Mouse (Mus musculus) layer of hippocampus, adult 8-10 months (tissue): ENCODE data around the gene Lyl1. TPM values are rescaled to one million over a fixed set of nuclear protein-coding genes. Genes with fewer than 3 reads are reported as not detected.

Source experiments
- DNase-seq, 2 experiments: peaks; one replicate each; pipeline ENCODE4 v3.0.0; 2022; ENCODE audit warnings: low spot score in 2 of 2
- total RNA-seq, 4 experiments: library from RNA; stranded (reverse); gene quantifications; 2 replicates each; pipeline ENCODE4 v1.2.4; 2022

Gene Lyl1
- total RNA-seq, 4 experiments from 2014 or later = 2.6 to 7.2 (median 4.8) TPM

- peak; percentile 55 to 68 for DNase-seq
These were observed 21.8 kb downstream of the Lyl1 start, which contains the start of gene G430095P16Rik for GRCm38 (mm10) chr8:84722850-84723570. Gene G430095P16Rik, plus strand, starts transcription at chr8:84723007.

DNA sequence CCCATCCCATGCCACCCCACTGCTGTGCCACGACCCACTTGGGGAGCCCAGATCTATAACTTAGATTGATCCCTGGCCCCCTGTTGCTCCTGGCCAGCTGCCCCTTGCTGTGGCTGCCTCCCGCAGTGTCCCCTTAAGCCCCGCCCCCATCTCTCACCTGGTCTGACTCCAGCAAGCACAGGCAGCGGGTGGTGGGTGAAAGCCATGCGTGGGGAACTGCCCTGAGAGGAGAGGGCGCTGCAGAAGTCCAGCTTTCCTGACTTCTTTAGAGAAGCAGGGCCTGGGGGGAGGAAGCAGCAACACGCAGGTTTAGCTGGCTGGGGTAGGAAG lies 22.3 kb downstream of the Lyl1 start:
- DNase-seq = no peak

DNA sequence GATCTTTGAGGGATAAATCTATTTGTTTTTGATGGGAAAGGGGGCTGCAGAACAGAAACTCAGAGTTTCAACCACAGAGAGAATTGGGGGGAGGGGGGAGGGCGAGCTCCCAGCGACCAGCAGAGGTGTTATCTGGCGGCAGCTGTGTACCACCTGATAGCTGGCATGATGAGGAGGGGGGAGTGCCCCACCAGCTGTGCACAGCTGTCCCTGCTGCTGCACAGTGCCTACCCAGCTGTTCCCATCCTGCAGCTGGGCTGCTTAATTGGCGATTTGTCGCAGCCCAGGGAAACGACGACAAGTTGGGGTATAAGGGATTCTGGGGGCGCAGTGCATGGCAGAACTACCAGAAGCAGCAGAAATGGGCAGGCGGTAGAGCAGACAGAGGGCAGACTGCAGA lies 23.4 kb downstream of the Lyl1 start:
- no peak for DNase-seq

GRCm38 (mm10) chr8:84725246-84725940 lies 24.1 kb downstream of the Lyl1 start:
- no peak for DNase-seq

- no peak for DNase-seq
These were observed 24.6 kb downstream of the Lyl1 start for GRCm38 (mm10) chr8:84725941-84726259.

- DNase-seq = peak in 1 of 2 experiments; percentile 59
These were observed 27.2 kb downstream of the Lyl1 start for GRCm38 (mm10) chr8:84728474-84728873.

- peak; percentile 59 to 63 for DNase-seq
These were observed 28.7 kb downstream of the Lyl1 start for GRCm38 (mm10) chr8:84729921-84730362.

DNA sequence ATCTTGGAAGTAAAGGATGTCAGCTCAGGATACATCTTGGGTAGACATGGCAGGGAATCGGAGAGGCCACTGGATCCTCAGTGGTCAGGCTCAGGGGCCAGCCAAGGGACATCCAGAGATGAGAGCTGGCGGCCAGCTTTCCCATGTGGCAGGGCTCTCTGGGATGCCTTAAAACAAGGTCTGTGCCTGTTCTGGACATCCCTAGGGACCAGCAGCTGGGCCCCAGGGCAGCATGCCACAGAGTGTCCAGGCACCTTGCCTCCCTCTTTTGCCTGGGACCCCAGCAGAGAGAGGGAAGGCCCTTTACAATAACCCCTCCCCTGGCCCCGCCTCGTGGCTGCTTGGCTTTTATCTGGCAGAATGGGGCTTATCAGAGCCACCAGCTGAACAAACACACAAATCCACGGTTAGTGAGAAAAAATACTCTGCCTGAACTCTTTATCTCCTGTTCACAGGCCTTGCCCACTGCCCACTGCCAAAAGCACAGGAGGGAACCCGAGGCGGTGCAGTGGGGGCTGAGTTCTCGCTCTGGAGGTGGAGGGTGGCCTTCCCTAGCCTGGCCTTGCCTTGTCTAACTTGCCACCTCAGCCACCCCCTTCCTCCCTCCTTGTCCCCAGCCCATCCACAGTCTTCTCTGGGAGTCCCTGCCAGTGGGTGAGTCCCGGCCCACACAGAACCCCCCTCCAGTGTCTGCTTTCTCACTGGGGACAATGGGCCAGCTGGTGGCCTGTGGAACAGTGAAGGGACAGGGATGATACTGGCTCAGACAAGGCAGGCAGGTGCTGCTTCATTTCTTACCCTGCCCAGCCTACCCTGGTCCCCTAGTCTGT lies 29.5 kb downstream of the Lyl1 start:
- DNase-seq = no peak

DNA sequence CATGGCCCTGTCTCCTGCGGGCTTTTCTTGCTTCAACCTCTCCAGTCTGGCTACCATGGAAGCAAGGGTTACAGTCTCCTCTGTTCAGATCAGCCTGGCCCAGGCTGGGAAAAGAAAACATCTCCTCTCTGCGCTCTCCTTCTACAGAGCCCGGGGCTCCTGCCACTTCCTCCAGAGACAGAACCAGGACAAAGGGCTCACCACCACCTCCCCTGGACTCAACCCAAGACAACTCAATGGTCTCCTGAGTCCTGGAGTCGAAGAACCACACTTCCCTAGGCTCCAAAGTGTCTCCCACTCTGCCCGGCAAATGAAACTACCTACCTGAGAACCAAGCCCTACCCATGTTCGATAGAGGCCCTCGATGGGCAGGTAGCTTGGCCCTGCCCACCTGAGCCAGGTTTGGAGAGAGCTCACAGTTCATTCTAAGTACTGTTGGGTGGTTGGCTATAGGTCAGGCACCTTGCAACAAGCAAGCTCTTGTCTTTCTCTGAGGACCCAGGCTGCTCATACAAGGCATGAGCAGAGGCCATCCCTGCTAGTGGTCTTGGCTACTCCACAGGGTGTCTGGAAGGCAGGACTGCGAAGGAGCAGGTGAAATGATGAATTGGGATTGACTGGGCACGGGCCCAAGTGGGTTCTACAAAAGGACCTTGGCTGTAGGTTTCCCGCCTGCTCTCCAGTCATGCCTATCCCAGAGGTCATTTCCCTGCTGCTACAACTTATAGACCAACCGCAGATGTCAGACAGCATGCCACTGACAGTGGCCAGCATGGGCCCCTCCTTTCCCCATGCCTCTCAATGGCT lies 30.3 kb downstream of the Lyl1 start:
- no peak for DNase-seq

DNA sequence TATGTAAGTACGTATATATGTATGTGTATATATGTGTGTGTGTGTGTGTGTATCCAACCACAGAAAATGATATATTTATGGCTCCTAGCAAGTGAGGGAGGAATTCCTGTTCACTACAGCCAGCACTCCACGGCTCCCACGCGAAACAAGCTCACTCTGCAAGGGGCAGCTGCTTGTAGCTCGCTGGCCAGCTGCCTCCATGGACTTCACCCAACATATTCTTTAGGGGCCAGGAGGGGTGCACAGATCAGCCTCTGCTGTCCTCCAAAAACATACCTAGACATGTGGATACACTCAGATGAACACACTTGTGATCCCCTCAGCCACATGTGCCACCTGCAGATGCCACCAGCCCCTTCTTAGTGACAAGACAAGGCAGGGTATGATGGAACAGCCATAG lies 31.3 kb downstream of the Lyl1 start:
- DNase-seq = no peak

DNA sequence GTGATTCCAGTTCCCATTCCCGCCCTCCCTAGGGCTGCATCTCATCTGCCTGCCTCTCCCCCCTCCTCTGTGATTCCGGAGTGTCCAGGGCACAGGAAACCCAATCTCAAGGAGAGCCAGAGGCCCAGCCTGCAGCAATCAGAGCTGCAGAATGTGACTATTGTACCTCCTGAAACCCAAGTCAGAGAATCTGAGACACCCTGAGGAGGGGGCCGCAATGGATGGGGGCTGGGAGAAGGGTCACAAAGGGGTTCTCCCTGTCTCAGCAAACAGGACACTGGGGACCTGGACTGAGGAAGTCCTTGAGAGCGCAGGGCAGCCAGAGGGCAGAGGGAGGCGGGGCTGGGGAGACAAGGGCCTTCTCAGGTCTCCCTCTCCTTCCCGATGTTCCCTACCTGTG lies 31.7 kb downstream of the Lyl1 start:
- DNase-seq = no peak

- DNase-seq = no peak
These were observed 32.7 kb downstream of the Lyl1 start for GRCm38 (mm10) chr8:84733959-84734358.

DNA sequence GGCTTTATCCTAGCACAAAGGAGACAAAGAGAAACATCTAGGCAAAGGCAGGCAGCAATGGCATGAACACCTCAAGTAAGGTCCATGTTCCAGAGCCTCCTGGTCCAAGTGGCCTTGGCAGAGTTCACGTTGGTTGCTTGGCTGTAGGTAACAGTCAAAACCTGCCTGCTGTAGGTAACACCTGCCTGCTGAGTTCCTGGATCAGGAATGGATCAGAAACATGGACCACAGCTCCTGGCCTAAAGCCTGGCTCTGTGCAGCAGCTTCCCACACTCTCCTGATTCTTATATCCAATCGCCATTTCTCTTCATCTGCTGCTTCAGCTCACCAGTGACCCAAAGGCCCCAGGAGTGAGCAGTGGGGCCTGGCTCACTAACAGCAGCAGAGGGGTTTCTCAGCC lies 33.4 kb downstream of the Lyl1 start:
- DNase-seq = no peak

DNA sequence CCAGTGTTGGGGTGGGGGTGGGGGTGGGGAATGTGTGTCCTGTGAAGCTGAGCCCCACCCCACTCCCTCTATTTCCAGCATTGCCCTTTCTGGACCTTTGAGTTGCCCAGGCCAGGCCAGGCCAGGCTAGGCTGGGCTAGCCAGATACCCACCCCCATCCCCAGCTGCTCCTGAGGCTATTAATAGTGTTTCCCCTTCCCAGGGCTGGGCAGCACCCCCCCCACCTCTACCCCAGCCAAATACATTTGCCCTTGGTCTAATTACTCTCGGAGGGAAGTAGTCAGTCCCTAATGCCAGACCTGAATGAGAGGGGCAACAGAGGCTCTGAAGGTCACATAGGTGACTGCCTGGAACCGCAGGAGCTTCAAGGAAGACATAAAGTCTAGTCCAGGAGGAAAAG lies 34.3 kb downstream of the Lyl1 start:
- no peak for DNase-seq

DNA sequence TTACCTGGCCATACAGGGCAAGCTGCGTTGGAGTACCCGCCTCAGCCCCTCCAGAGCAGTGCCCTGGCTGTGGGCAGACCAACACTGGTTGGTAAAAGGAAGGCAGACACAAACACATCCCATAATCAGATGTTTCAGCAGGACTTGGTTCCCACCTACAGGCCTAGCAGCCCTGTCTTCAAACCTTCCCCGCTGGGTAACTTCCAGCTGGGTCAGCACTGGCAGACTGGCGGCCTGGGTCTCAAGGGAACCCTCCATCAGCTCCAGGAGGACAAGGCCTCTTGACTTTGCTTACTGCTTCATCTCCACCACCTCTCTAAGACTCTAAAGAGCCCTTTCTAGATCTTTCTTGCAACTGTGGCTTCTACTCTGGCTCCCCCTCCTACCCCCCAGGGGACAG lies 35.3 kb downstream of the Lyl1 start:
- no peak for DNase-seq

DNA sequence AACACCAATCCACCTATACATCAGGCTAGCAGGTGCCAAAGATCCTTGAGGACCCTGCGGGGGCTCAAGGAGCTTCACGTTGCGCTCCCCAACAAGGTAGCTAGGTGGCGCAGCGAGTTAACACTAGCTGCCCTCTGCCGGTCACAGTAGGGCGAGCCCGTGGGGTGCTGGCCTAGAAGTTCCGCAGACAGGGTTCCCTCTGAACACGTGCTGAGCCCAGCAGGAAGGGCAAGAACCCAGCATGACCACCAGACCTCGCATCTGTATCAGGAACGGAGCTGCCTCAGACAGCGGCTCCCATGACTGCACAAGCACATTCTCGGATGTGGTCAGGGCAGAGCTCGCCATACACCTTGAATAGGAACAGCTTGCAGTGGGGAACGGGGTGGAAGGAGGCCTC lies 36.4 kb downstream of the Lyl1 start:
- peak; percentile 68 to 78 for DNase-seq

DNA sequence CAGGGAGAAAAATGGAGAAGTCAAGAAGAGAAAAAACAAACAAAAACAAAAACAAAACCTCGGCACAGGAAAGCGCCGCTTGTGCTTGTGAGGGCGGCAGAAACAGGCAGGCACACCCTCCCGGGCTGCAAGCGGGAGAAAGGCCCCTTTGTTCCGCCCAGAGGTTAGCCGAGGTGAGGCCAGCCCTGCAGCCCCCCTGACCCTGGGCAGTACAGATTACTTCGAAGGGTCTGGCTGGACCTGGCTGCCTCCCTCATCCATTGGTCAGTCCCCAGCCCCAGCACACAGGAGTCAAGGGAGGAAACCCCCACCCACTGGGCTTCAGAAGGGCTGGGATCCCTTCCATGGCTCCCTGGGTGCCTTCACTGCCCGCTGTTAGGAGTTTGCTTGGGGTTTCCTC lies 37.0 kb downstream of the Lyl1 start:
- DNase-seq = no peak

GRCm38 (mm10) chr8:84738715-84739400 lies 37.6 kb downstream of the Lyl1 start:
- DNase-seq = no peak

- DNase-seq = no peak
These were observed 38.1 kb downstream of the Lyl1 start for GRCm38 (mm10) chr8:84739401-84739742.

GRCm38 (mm10) chr8:84740895-84741843 lies 39.9 kb downstream of the Lyl1 start:
- no peak for DNase-seq
